Mouse (Mus musculus): Measurements from ENCODE around the gene Sod3.

GRCm38 (mm10) chr5:52415917-52416316 lies 52.3 kb downstream of the Sod3 start:
- no peak for TF ChIP-seq MEF2A (IDR thresholded peaks at IDR 0.05; ENCODE audit: extremely low read depth, insufficient replicate concordance, low read depth, low read length, poor library complexity, severe bottlenecking)
- TF ChIP-seq ETS1 (IDR thresholded peaks at IDR 0.05; ENCODE audit: low read depth, low read length) = no peak
- no peak for TF ChIP-seq MAZ (IDR thresholded peaks at IDR 0.05; ENCODE audit: low read depth, low read length)
- no peak for TF ChIP-seq POLR2A (IDR thresholded peaks at IDR 0.05; ENCODE audit: control insufficient read depth in 1 of 2, insufficient read depth in 1 of 2, low read depth in 1 of 2, low read length in 2 of 2, poor library complexity in 1 of 2)
- no peak for TF ChIP-seq TCF12 (IDR thresholded peaks at IDR 0.05; ENCODE audit: low read depth, low read length)
- no peak for TF ChIP-seq USF1 (IDR thresholded peaks at IDR 0.05; ENCODE audit: low read depth, low read length)
- TF ChIP-seq CTCF (IDR thresholded peaks at IDR 0.05 in 2 of 3, conservative IDR thresholded peaks at IDR 0.05 in 1 of 3; ENCODE audit: control insufficient read depth in 1 of 3, insufficient read depth in 1 of 3, low read depth in 2 of 3, low read length in 3 of 3, poor library complexity in 1 of 3, severe bottlenecking in 1 of 3) = no peak
- no peak for TF ChIP-seq HCFC1 (IDR thresholded peaks at IDR 0.05; ENCODE audit: low read depth, low read length)

All from MEL (cell line).